7 mouse cellular contexts compared by ENCODE assay signal in the genomic region with DNA sequence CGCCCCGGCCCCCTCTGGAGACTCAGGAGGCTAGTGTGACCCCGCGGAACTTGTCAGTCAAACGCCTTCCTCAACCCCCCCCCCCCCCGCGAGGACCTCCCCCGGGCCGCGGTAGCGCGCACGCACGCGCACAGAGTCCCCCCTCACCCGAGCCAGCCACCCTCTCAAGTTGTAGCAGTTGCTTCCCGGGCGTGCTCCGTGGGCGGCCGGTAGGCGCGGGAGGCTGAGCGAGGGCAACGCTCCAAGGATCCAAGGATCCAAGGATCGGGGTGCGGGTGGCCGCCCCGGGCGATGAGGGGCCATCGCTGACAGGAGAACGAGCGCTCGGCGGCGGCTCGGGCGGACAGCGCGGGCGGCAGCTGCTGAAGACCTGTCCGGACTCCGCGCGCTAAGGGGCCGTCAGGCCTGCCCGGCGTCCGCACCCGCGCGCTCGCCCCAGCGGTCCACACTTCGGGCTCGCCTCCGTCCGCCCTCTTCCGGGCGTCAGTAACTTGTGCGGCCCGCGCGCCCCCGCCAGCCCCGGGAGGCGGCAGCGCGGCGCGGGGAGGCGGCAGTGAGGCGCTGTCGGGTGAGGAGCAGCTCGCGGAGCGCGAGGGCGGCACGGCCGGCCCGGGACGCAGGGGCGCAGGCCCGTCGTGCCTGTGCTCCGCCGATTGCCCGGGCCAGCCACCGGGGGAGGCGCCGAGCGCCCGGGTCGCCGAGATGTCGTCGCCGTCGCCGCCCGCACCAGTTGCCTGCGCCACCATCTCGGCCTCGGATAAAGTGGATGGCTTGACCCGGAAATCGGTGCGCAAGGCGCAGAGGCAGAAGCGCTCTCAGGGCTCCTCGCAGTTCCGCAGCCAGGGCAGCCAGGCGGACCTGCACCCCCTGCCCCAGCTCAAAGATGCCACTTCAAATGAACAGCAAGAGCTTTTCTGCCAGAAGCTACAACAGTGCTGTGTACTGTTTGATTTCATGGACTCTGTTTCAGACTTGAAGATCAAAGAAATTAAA.
A peak's percentile ranks its signal among the peaks of the same experiment; 100 is the strongest.
DNase-seq lines count a peak whose midpoint lies in the region; ATAC-seq lines count a peak whose summit lies in the region.
"Not testable (repeated sequence)": the region's sequence is repeated elsewhere in the genome, so short reads cannot be mapped to it uniquely, and the experiment has no call there.

No protein-coding gene starts in this region.

- peak; percentile 89 for ATAC-seq in forebrain, embryonic 11.5 days (replicated peaks; ENCODE audit: low FRiP score)
- ATAC-seq in heart, embryonic 12.5 days (ENCODE audit: insufficient number of reproducible peaks, low FRiP score): peak; percentile 82
- ATAC-seq in hindbrain, embryonic 14.5 days (ENCODE audit: low FRiP score): peak; percentile 89
- ATAC-seq in kidney, embryonic 15.5 days (replicated peaks; ENCODE audit: low FRiP score): peak; percentile 99
- ATAC-seq in liver, embryonic 13.5 days (ENCODE audit: low read depth): peak; percentile 81
- peak; percentile 63 for ATAC-seq in megakaryocyte progenitor cell, adult 5-6 weeks (replicated peaks; ENCODE audit: poor library complexity)
- ATAC-seq in neural tube, embryonic 12.5 days (ENCODE audit: low FRiP score, low read depth): peak; percentile 83

- H3K27ac ChIP-seq in forebrain, embryonic 11.5 days (ENCODE audit: low read depth, low read length); heart, embryonic 12.5 days (ENCODE audit: poor library complexity, severe bottlenecking); hindbrain, embryonic 14.5 days; kidney, embryonic 15.5 days; liver, embryonic 13.5 days; neural tube, embryonic 12.5 days: not testable (repeated sequence)

- not testable (repeated sequence) for H3K36me3 ChIP-seq in forebrain, embryonic 11.5 days (ENCODE audit: control insufficient read depth, insufficient read depth, low read length); heart, embryonic 12.5 days; hindbrain, embryonic 14.5 days (replicated peaks; ENCODE audit: control insufficient read depth, insufficient read depth); kidney, embryonic 15.5 days; liver, embryonic 13.5 days; neural tube, embryonic 12.5 days

- not testable (repeated sequence) for DNase-seq in forebrain, embryonic 11.5 days (ENCODE audit: low spot score); hindbrain, embryonic 14.5 days (ENCODE audit: low spot score); liver, embryonic 13.5 days

- H3K27me3 ChIP-seq in forebrain, embryonic 11.5 days (ENCODE audit: control insufficient read depth, insufficient read depth, low read length); heart, embryonic 12.5 days (replicated peaks); hindbrain, embryonic 14.5 days (ENCODE audit: control insufficient read depth, insufficient read depth, low read length); kidney, embryonic 15.5 days; liver, embryonic 13.5 days; neural tube, embryonic 12.5 days (replicated peaks): not testable (repeated sequence)

- H3K9me3 ChIP-seq in forebrain, embryonic 11.5 days (ENCODE audit: control insufficient read depth, low read length); heart, embryonic 12.5 days (replicated peaks); hindbrain, embryonic 14.5 days (ENCODE audit: control insufficient read depth, low read length); kidney, embryonic 15.5 days (replicated peaks); liver, embryonic 13.5 days (replicated peaks); neural tube, embryonic 12.5 days: not testable (repeated sequence)

- H3K4me2 ChIP-seq in forebrain, embryonic 11.5 days (ENCODE audit: low read depth, low read length, severe bottlenecking); heart, embryonic 12.5 days; hindbrain, embryonic 14.5 days (replicated peaks); kidney, embryonic 15.5 days; liver, embryonic 13.5 days; neural tube, embryonic 12.5 days (replicated peaks): not testable (repeated sequence)

- not testable (repeated sequence) for H3K9ac ChIP-seq in forebrain, embryonic 11.5 days (ENCODE audit: low read length); heart, embryonic 12.5 days; hindbrain, embryonic 14.5 days; kidney, embryonic 15.5 days; liver, embryonic 13.5 days; neural tube, embryonic 12.5 days

- WGBS in forebrain, embryonic 11.5 days: 2% methylated on average over 19 of the region's 113 CpGs
- WGBS in heart, embryonic 12.5 days: 4% methylated on average over 26 of the region's 113 CpGs
- 5% methylated on average over 19 of the region's 113 CpGs for WGBS in hindbrain, embryonic 14.5 days
- WGBS in kidney, embryonic 15.5 days: 4% methylated on average over 26 of the region's 113 CpGs
- 3% methylated on average over 25 of the region's 113 CpGs for WGBS in liver, embryonic 13.5 days (ENCODE audit: insufficient replicate concordance)
- 4% methylated on average over 26 of the region's 113 CpGs for WGBS in neural tube, embryonic 12.5 days

- H3K4me3 ChIP-seq in forebrain, embryonic 11.5 days (ENCODE audit: low read depth, low read length); heart, embryonic 12.5 days; hindbrain, embryonic 14.5 days (replicated peaks; ENCODE audit: low read length); kidney, embryonic 15.5 days (replicated peaks); liver, embryonic 13.5 days (replicated peaks); neural tube, embryonic 12.5 days: not testable (repeated sequence)

- not testable (repeated sequence) for H3K4me1 ChIP-seq in forebrain, embryonic 11.5 days (replicated peaks; ENCODE audit: control insufficient read depth, insufficient read depth, low read length); heart, embryonic 12.5 days (replicated peaks); hindbrain, embryonic 14.5 days (replicated peaks; ENCODE audit: control insufficient read depth, insufficient read depth, low read length); kidney, embryonic 15.5 days; liver, embryonic 13.5 days (replicated peaks); neural tube, embryonic 12.5 days
